Mouse (Mus musculus): ENCODE measurements at regions not wholly inside any gene's neighbourhood (a gene's known extent, or its start where the extent isn't known, plus 50 kb on each side); places are given as distances from the start of the nearest gene placed in this dataset.

GRCm38 (mm10) chr11:19109055-19109454, 90.3 kb upstream of the Meis1 start:
- Histone ChIP-seq H3K9me3 (replicated peaks; ENCODE audit: control insufficient read depth, low read length) (no peaks in the 10 kb centered on the region), H3K4me3 (ENCODE audit: low read length) (no peak overlapping the region), H3K27me3 (ENCODE audit: control insufficient read depth, insufficient read depth, low read length) (no peaks in the 10 kb centered on the region; the same call in 1 of the 2 replicates), H3K36me3 (ENCODE audit: control insufficient read depth, insufficient read depth) (no peaks in the 10 kb centered on the region), H3K4me1 (ENCODE audit: control insufficient read depth, insufficient read depth, low read length) (peaks cover 2% of the 10 kb centered on the region; the same call in 1 of the 2 replicates), H3K4me2 (ENCODE audit: low read depth, low read length) (no peak overlapping the region), H3K27ac (ENCODE audit: low read length) (no peak overlapping the region), H3K9ac (ENCODE audit: low read length) (no peak overlapping the region)
- WGBS: 65% methylated on average over 4 of the region's 4 CpGs
- ATAC-seq (replicated peaks; ENCODE audit: extremely low read depth, insufficient read depth, low FRiP score): no peak

GRCm38 (mm10) chr11:19111916-19112575, 93.3 kb upstream of the Meis1 start:
- no peak for ATAC-seq (replicated peaks; ENCODE audit: extremely low read depth, insufficient read depth, low FRiP score)
- H3K36me3 ChIP-seq (ENCODE audit: control insufficient read depth, insufficient read depth): no peaks in the 10 kb centered on the region
- 44% methylated on average over 7 of the region's 7 CpGs for WGBS
- H3K27me3 ChIP-seq (ENCODE audit: control insufficient read depth, insufficient read depth, low read length): no peaks in the 10 kb centered on the region; the same call in 1 of the 2 replicates
- no peak overlapping the region for H3K4me3 ChIP-seq (ENCODE audit: low read length)
- H3K4me2 ChIP-seq (ENCODE audit: low read depth, low read length): no peak overlapping the region
- no peak overlapping the region for H3K27ac ChIP-seq (ENCODE audit: low read length)
- peaks cover 2% of the 10 kb centered on the region; the same call in 1 of the 2 replicates for H3K4me1 ChIP-seq (ENCODE audit: control insufficient read depth, insufficient read depth, low read length)
- H3K9me3 ChIP-seq (replicated peaks; ENCODE audit: control insufficient read depth, low read length): no peaks in the 10 kb centered on the region
- H3K9ac ChIP-seq (ENCODE audit: low read length): no peak overlapping the region

GRCm38 (mm10) chr11:19117121-19117520, 98.3 kb upstream of the Meis1 start:
- H3K9ac ChIP-seq (ENCODE audit: low read length): no peak overlapping the region
- no peak overlapping the region for H3K27ac ChIP-seq (ENCODE audit: low read length)
- no peak overlapping the region for H3K4me2 ChIP-seq (ENCODE audit: low read depth, low read length)
- WGBS: 77% methylated on average over 2 of the region's 2 CpGs
- ATAC-seq (replicated peaks; ENCODE audit: extremely low read depth, insufficient read depth, low FRiP score): no peak
- no peak overlapping the region for H3K4me3 ChIP-seq (ENCODE audit: low read length)
- H3K27me3 ChIP-seq (ENCODE audit: control insufficient read depth, insufficient read depth, low read length): no peaks in the 10 kb centered on the region
- no peaks in the 10 kb centered on the region for H3K9me3 ChIP-seq (replicated peaks; ENCODE audit: control insufficient read depth, low read length)
- no peaks in the 10 kb centered on the region for H3K36me3 ChIP-seq (ENCODE audit: control insufficient read depth, insufficient read depth)
- H3K4me1 ChIP-seq (ENCODE audit: control insufficient read depth, insufficient read depth, low read length): peaks cover under 1% of the 10 kb centered on the region; the same call in 1 of the 2 replicates

DNA sequence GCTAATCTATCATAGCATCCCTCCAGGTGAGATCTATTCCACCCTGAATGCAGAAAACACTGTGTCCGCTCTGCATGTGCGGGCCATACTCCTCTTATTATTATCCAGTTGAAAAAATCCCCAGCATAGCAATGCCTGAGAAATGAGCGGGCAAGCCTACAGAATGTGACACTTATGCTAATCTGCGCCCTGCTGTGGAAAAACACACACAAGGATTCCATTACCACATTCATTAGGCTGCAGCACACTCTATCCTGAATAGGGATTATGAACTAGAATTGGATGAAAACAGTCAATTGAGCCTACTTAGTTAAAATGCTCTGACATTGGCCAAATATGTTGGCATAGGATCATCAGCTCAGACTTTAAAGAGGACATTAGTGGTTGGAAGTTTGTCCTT, 99.5 kb upstream of the Meis1 start:
- ATAC-seq (replicated peaks; ENCODE audit: extremely low read depth, insufficient read depth, low FRiP score): no peak
- H3K36me3 ChIP-seq (ENCODE audit: control insufficient read depth, insufficient read depth): no peaks in the 10 kb centered on the region
- H3K27me3 ChIP-seq (ENCODE audit: control insufficient read depth, insufficient read depth, low read length): no peaks in the 10 kb centered on the region
- H3K9ac ChIP-seq (ENCODE audit: low read length): no peak overlapping the region
- H3K9me3 ChIP-seq (replicated peaks; ENCODE audit: control insufficient read depth, low read length): no peaks in the 10 kb centered on the region
- no peak overlapping the region for H3K4me3 ChIP-seq (ENCODE audit: low read length)
- WGBS: 80% methylated on average over 4 of the region's 4 CpGs
- H3K4me2 ChIP-seq (ENCODE audit: low read depth, low read length): no peak overlapping the region
- no peaks in the 10 kb centered on the region for H3K4me1 ChIP-seq (ENCODE audit: control insufficient read depth, insufficient read depth, low read length)
- H3K27ac ChIP-seq (ENCODE audit: low read length): no peak overlapping the region

DNA sequence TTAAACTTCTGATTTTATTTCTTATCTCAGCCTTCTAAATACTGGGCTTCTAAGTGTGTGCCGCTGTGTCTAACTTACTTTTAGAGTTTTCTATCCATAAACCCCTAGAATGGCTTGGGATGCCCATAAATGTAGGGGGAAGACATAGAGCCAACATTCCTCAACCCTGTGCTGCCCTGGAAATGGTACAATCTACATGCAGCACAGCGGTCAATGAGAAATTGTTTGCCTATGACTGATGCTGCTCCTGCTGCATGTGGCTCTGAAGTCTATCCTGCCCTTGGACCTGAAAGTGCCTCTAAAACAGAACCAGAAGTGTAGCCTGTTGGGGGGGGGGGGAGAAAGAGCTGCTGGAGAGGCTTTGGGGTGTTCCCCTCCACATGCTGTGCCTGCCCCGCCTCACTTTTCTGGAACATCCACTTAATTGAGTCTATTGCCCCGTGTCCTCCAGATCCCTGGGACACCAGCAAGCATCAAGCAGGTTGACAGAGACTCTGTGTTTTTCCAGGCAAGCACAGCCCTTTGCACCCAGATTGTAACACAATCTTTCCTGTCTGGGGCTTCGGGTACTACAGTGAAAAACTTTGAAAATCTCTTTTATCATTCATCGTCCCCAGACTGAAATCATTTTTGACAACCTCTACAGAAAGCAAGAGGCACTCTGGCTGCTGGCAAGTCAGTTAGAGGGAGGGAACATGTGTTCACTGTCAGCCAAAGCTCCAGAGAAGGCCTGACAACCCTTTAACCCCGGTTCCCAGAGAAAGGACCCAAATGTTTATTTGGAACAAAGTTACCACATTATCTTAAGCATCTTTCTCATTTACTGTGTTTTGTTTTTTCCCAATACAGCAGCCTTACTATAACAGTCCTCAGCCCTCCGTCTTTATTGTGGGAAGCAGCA, 101.4 kb upstream of the Meis1 start:
- Histone ChIP-seq H3K27me3 (ENCODE audit: control insufficient read depth, insufficient read depth, low read length) (no peaks in the 10 kb centered on the region), H3K27ac (ENCODE audit: low read length) (no peak overlapping the region), H3K4me3 (ENCODE audit: low read length) (no peak overlapping the region), H3K9ac (ENCODE audit: low read length) (no peak overlapping the region), H3K9me3 (replicated peaks; ENCODE audit: control insufficient read depth, low read length) (no peaks in the 10 kb centered on the region), H3K4me2 (ENCODE audit: low read depth, low read length) (no peak overlapping the region), H3K36me3 (ENCODE audit: control insufficient read depth, insufficient read depth) (no peaks in the 10 kb centered on the region), H3K4me1 (ENCODE audit: control insufficient read depth, insufficient read depth, low read length) (no peaks in the 10 kb centered on the region)
- ATAC-seq (replicated peaks; ENCODE audit: extremely low read depth, insufficient read depth, low FRiP score): no peak
- 53% methylated on average over 8 of the region's 8 CpGs for WGBS

GRCm38 (mm10) chr11:19120871-19121270, 102.1 kb upstream of the Meis1 start:
- Histone ChIP-seq H3K4me1 (ENCODE audit: control insufficient read depth, insufficient read depth, low read length) (no peaks in the 10 kb centered on the region), H3K9ac (ENCODE audit: low read length) (no peak overlapping the region), H3K27ac (ENCODE audit: low read length) (no peak overlapping the region), H3K36me3 (ENCODE audit: control insufficient read depth, insufficient read depth) (no peaks in the 10 kb centered on the region), H3K4me3 (ENCODE audit: low read length) (no peak overlapping the region), H3K4me2 (ENCODE audit: low read depth, low read length) (no peak overlapping the region), H3K9me3 (replicated peaks; ENCODE audit: control insufficient read depth, low read length) (no peaks in the 10 kb centered on the region), H3K27me3 (ENCODE audit: control insufficient read depth, insufficient read depth, low read length) (no peaks in the 10 kb centered on the region)
- no peak for ATAC-seq (replicated peaks; ENCODE audit: extremely low read depth, insufficient read depth, low FRiP score)
- 62% methylated on average over 3 of the region's 3 CpGs for WGBS

GRCm38 (mm10) chr11:19135375-19136050, 116.7 kb upstream of the Meis1 start:
- H3K4me3 ChIP-seq (ENCODE audit: low read length): no peak overlapping the region
- H3K4me2 ChIP-seq (ENCODE audit: low read depth, low read length): no peak overlapping the region
- H3K9ac ChIP-seq (ENCODE audit: low read length): no peak overlapping the region
- no peaks in the 10 kb centered on the region for H3K36me3 ChIP-seq (ENCODE audit: control insufficient read depth, insufficient read depth)
- ATAC-seq (replicated peaks; ENCODE audit: extremely low read depth, insufficient read depth, low FRiP score): no peak
- no peaks in the 10 kb centered on the region for H3K27me3 ChIP-seq (ENCODE audit: control insufficient read depth, insufficient read depth, low read length)
- no peaks in the 10 kb centered on the region for H3K9me3 ChIP-seq (replicated peaks; ENCODE audit: control insufficient read depth, low read length)
- 54% methylated on average over 2 of the region's 2 CpGs for WGBS
- no peak overlapping the region for H3K27ac ChIP-seq (ENCODE audit: low read length)
- no peaks in the 10 kb centered on the region for H3K4me1 ChIP-seq (ENCODE audit: control insufficient read depth, insufficient read depth, low read length)

DNA sequence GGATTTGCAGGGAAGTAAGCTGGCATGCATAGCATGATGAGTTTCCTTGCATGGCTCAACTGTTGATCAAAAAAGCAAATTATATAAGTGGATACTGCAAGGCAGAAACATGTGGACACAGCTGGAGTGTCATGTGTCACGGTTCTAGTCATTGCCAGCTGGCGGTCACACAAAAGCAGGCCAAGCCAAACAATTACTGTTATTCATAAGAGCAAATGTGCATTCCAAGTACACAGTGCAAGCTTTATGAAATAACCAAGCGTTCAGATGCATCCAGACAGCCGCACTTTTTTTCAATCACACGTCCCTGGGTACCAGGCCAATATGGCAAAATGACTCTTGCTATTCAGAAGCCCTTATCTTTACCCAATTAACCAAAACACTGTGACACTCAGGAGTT, 119.6 kb upstream of the Meis1 start:
- ATAC-seq (replicated peaks; ENCODE audit: extremely low read depth, insufficient read depth, low FRiP score): no peak; the same call in 1 of the 2 replicates
- no peak overlapping the region for H3K4me2 ChIP-seq (ENCODE audit: low read depth, low read length)
- H3K9ac ChIP-seq (ENCODE audit: low read length): no peak overlapping the region
- 72% methylated on average over 5 of the region's 5 CpGs for WGBS
- H3K9me3 ChIP-seq (replicated peaks; ENCODE audit: control insufficient read depth, low read length): no peaks in the 10 kb centered on the region
- H3K4me1 ChIP-seq (ENCODE audit: control insufficient read depth, insufficient read depth, low read length): no peaks in the 10 kb centered on the region
- no peaks in the 10 kb centered on the region for H3K36me3 ChIP-seq (ENCODE audit: control insufficient read depth, insufficient read depth)
- H3K27me3 ChIP-seq (ENCODE audit: control insufficient read depth, insufficient read depth, low read length): no peaks in the 10 kb centered on the region
- no peak overlapping the region for H3K27ac ChIP-seq (ENCODE audit: low read length)
- H3K4me3 ChIP-seq (ENCODE audit: low read length): no peak overlapping the region

- Histone ChIP-seq H3K4me2 (ENCODE audit: low read depth, low read length) (no peak overlapping the region), H3K27ac (ENCODE audit: low read length) (no peak overlapping the region), H3K9me3 (replicated peaks; ENCODE audit: control insufficient read depth, low read length) (no peaks in the 10 kb centered on the region), H3K27me3 (ENCODE audit: control insufficient read depth, insufficient read depth, low read length) (no peaks in the 10 kb centered on the region), H3K36me3 (ENCODE audit: control insufficient read depth, insufficient read depth) (no peaks in the 10 kb centered on the region), H3K4me3 (ENCODE audit: low read length) (no peak overlapping the region), H3K4me1 (ENCODE audit: control insufficient read depth, insufficient read depth, low read length) (no peaks in the 10 kb centered on the region), H3K9ac (ENCODE audit: low read length) (no peak overlapping the region)
- 54% methylated on average over 2 of the region's 2 CpGs for WGBS
- ATAC-seq (replicated peaks; ENCODE audit: extremely low read depth, insufficient read depth, low FRiP score): no peak
These were observed 120.0 kb upstream of the Meis1 start for GRCm38 (mm10) chr11:19138831-19139230.
